Mouse (Mus musculus): ENCODE data around the gene Foxp1. TPM values are rescaled to one million over a fixed set of nuclear protein-coding genes. Genes with fewer than 3 reads are reported as not detected.

The Foxp1 gene
- polyA plus RNA-seq, 1 experiment from 2014 or later: 18.9 TPM

DNA sequence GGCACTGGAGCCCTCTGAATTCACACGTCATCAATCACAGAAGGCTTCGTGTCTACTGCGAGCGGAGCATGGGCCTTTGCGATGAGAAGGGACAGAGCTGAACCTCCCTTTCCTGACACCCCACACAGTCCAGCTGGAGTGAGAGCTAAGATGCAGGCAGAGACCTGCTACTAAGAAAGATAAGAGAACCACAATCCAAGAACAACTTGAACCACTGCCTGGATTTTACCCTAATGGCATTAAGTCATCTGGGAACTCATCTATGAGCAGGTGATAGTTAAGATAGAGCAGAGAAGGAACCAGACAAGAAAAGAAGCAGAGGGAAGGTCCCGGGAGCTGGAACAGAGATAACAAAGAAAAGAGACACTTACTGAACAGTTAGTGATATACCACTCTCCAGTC, 415.4 kb downstream of the Foxp1 start:
- 64% methylated on average over 6 of the region's 6 CpGs for WGBS (ENCODE audit: insufficient replicate concordance)
- H3K27me3 ChIP-seq (ENCODE audit: insufficient read depth, low read length): no peaks in the 10 kb centered on the region
- DNase-seq (no peak), ATAC-seq (peak; percentile 38; the same call in 1 of the 2 replicates)
- peaks cover 7% of the 10 kb centered on the region for H3K4me1 ChIP-seq (ENCODE audit: insufficient read depth)
- H3K4me3 ChIP-seq (ENCODE audit: low read depth, low read length): no peak overlapping the region
- no peak overlapping the region for H3K9ac ChIP-seq (replicated peaks)
- H3K27ac ChIP-seq (ENCODE audit: low read depth): no peak overlapping the region
- no peaks in the 10 kb centered on the region for H3K9me3 ChIP-seq (ENCODE audit: low read length)
- TF ChIP-seq EP300 (IDR thresholded peaks at IDR 0.05; ENCODE audit: low read depth) (no peak), CTCF (IDR thresholded peaks at IDR 0.05; ENCODE audit: low read depth) (no peak)
- H3K36me3 ChIP-seq (replicated peaks; ENCODE audit: insufficient read depth, low read length): no peaks in the 10 kb centered on the region
- H3K4me2 ChIP-seq (ENCODE audit: low read depth, low read length): no peak overlapping the region

DNA sequence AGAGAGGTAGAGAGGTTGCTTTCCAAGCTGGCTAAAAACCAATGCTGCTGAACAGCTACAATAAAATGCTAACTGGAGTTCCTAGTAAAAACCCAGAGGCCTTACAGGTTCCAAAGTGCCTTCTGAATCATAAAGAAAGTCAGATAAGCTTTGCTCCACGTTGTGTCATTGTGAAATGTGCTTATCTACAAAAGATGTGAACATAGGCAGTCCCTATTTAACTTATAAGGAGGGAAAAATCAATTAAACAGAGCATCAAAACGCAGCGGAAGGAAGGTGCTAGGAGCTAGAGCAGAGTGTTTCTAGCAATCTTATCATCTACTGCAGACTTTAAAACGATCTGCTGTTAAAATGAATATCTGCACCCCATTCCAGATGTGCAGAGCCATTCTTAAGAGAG, 416.5 kb downstream of the Foxp1 start:
- no peak overlapping the region for H3K27ac ChIP-seq (ENCODE audit: low read depth)
- no peak for TF ChIP-seq CTCF (IDR thresholded peaks at IDR 0.05; ENCODE audit: low read depth)
- 0 out of 2 replicates have a peak, but pooled peaks have one; percentile 28 for TF ChIP-seq EP300 (IDR thresholded peaks at IDR 0.05; ENCODE audit: low read depth)
- peaks cover 7% of the 10 kb centered on the region for H3K4me1 ChIP-seq (ENCODE audit: insufficient read depth)
- no peak overlapping the region for H3K9ac ChIP-seq (replicated peaks)
- DNase-seq: no peak
- 42% methylated on average over 4 of the region's 4 CpGs for WGBS (ENCODE audit: insufficient replicate concordance)
- ATAC-seq: no peak
- no peak overlapping the region for H3K4me2 ChIP-seq (ENCODE audit: low read depth, low read length)
- H3K36me3 ChIP-seq (replicated peaks; ENCODE audit: insufficient read depth, low read length): no peaks in the 10 kb centered on the region
- H3K9me3 ChIP-seq (ENCODE audit: low read length): no peaks in the 10 kb centered on the region
- no peak overlapping the region for H3K4me3 ChIP-seq (ENCODE audit: low read depth, low read length)
- no peaks in the 10 kb centered on the region for H3K27me3 ChIP-seq (ENCODE audit: insufficient read depth, low read length)

DNA sequence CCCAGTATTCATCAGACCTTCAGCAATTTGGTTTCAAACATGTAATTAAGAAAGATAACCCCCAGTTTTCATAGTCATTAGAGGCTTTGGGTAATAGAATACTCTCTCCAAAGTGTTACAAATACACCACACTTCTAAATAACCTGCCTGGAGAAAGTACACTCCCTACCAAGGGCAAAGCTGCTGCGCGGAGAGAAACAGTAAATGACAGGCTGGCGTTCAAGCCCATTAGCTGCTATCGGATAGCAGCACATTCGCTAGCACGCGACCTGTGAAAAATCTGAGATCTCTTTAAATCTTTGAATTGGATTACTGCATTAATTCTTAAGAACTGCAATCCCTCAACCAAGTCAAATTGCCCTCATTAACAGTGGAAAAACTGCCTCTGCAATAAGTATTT, 418.1 kb downstream of the Foxp1 start:
- Histone ChIP-seq H3K4me3 (ENCODE audit: low read depth, low read length) (no peak overlapping the region), H3K4me2 (ENCODE audit: low read depth, low read length) (no peak overlapping the region), H3K27me3 (ENCODE audit: insufficient read depth, low read length) (no peaks in the 10 kb centered on the region), H3K27ac (ENCODE audit: low read depth) (no peak overlapping the region), H3K36me3 (replicated peaks; ENCODE audit: insufficient read depth, low read length) (no peaks in the 10 kb centered on the region), H3K9me3 (ENCODE audit: low read length) (no peaks in the 10 kb centered on the region), H3K9ac (replicated peaks) (no peak overlapping the region), H3K4me1 (ENCODE audit: insufficient read depth) (peaks cover 10% of the 10 kb centered on the region)
- 90% methylated on average over 7 of the region's 7 CpGs for WGBS (ENCODE audit: insufficient replicate concordance)
- TF ChIP-seq EP300 (IDR thresholded peaks at IDR 0.05; ENCODE audit: low read depth): no peak
- no peak for TF ChIP-seq CTCF (IDR thresholded peaks at IDR 0.05; ENCODE audit: low read depth)
- ATAC-seq (no peak), DNase-seq (no peak)

DNA sequence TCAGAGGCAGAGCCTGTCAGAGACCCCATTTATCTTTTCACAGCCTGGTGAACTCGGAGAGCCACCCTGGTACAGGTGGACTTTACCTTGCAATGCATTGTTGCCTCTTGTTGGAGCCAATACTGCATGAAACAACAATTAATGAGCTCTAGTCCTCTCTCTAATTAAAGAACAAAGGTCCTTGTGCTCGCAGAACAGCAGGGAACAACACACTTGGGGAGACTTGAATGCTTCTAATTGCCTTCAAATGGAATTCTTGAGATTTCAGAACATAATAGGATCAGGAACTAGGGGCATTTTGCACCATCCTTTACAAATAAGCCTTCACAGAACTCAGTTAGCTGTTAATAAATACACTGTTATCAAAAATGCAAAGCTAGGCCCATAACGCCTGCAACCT, 418.6 kb downstream of the Foxp1 start:
- ATAC-seq (no peak), DNase-seq (no peak)
- WGBS (ENCODE audit: insufficient replicate concordance): 66% methylated on average over 3 of the region's 3 CpGs

GRCm38 (mm10) chr6:99101489-99101908, 421.0 kb downstream of the Foxp1 start:
- 46% methylated on average over 6 of the region's 6 CpGs for WGBS (ENCODE audit: insufficient replicate concordance)
- Histone ChIP-seq H3K4me1 (ENCODE audit: insufficient read depth) (peaks cover 19% of the 10 kb centered on the region), H3K27ac (ENCODE audit: low read depth) (peak overlapping the region; percentile 76), H3K9ac (replicated peaks) (no peak overlapping the region; the same call in 1 of the 2 replicates), H3K4me2 (ENCODE audit: low read depth, low read length) (peak overlapping the region; percentile 55), H3K36me3 (replicated peaks; ENCODE audit: insufficient read depth, low read length) (no peaks in the 10 kb centered on the region), H3K27me3 (ENCODE audit: insufficient read depth, low read length) (no peaks in the 10 kb centered on the region), H3K4me3 (ENCODE audit: low read depth, low read length) (no peak overlapping the region), H3K9me3 (ENCODE audit: low read length) (no peaks in the 10 kb centered on the region)
- peak; percentile 86 for ATAC-seq
- TF ChIP-seq CTCF (IDR thresholded peaks at IDR 0.05; ENCODE audit: low read depth): no peak
- no peak for TF ChIP-seq EP300 (IDR thresholded peaks at IDR 0.05; ENCODE audit: low read depth)
- DNase-seq: peak; percentile 28

More for the DNA sequence above, 418.6 kb downstream of the Foxp1 start:
- TF ChIP-seq EP300 (IDR thresholded peaks at IDR 0.05; ENCODE audit: low read depth) (no peak), CTCF (IDR thresholded peaks at IDR 0.05; ENCODE audit: low read depth) (no peak)
- Histone ChIP-seq H3K9me3 (ENCODE audit: low read length) (no peaks in the 10 kb centered on the region), H3K27me3 (ENCODE audit: insufficient read depth, low read length) (no peaks in the 10 kb centered on the region), H3K36me3 (replicated peaks; ENCODE audit: insufficient read depth, low read length) (no peaks in the 10 kb centered on the region), H3K4me2 (ENCODE audit: low read depth, low read length) (no peak overlapping the region), H3K9ac (replicated peaks) (no peak overlapping the region), H3K4me3 (ENCODE audit: low read depth, low read length) (no peak overlapping the region), H3K4me1 (ENCODE audit: insufficient read depth) (peaks cover 10% of the 10 kb centered on the region), H3K27ac (ENCODE audit: low read depth) (no peak overlapping the region)

DNA sequence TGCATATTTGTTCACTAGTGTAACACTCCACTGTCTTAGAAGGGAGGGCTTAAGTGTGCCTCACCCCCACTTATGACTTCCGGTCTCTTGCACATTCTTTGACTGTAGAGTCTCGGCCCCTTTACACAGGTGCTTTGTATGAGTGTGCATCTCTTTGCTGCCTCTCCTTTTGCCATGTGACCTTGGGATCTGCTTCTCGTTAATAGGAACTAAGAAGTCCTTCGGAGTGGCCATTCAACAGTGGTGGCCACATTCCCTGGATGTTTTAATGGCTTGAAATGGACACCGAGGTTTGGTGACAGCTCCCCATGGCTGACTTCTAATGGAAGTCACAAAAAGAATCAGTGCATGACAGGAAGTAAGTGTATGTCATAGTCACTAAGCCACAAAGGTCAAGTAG, 422.2 kb downstream of the Foxp1 start:
- Histone ChIP-seq H3K4me1 (ENCODE audit: insufficient read depth) (peaks cover 16% of the 10 kb centered on the region), H3K9me3 (ENCODE audit: low read length) (no peaks in the 10 kb centered on the region), H3K4me2 (ENCODE audit: low read depth, low read length) (no peak overlapping the region), H3K4me3 (ENCODE audit: low read depth, low read length) (no peak overlapping the region), H3K27me3 (ENCODE audit: insufficient read depth, low read length) (no peaks in the 10 kb centered on the region), H3K27ac (ENCODE audit: low read depth) (no peak overlapping the region), H3K9ac (replicated peaks) (no peak overlapping the region), H3K36me3 (replicated peaks; ENCODE audit: insufficient read depth, low read length) (no peaks in the 10 kb centered on the region)
- 76% methylated on average over 5 of the region's 5 CpGs for WGBS (ENCODE audit: insufficient replicate concordance)
- ATAC-seq: no peak
- no peak for TF ChIP-seq EP300 (IDR thresholded peaks at IDR 0.05; ENCODE audit: low read depth)
- no peak for DNase-seq

GRCm38 (mm10) chr6:99099781-99100180, 422.7 kb downstream of the Foxp1 start:
- H3K27ac ChIP-seq (ENCODE audit: low read depth): 0 out of 2 replicates have a peak overlapping the region, but pooled peaks have one; percentile 40
- no peaks in the 10 kb centered on the region for H3K27me3 ChIP-seq (ENCODE audit: insufficient read depth, low read length)
- peaks cover 19% of the 10 kb centered on the region for H3K4me1 ChIP-seq (ENCODE audit: insufficient read depth)
- no peak overlapping the region for H3K9ac ChIP-seq (replicated peaks)
- no peak for DNase-seq
- no peaks in the 10 kb centered on the region for H3K36me3 ChIP-seq (replicated peaks; ENCODE audit: insufficient read depth, low read length)
- ATAC-seq: no peak
- 60% methylated on average over 4 of the region's 4 CpGs for WGBS (ENCODE audit: insufficient replicate concordance)
- TF ChIP-seq CTCF (IDR thresholded peaks at IDR 0.05; ENCODE audit: low read depth) (no peak), EP300 (IDR thresholded peaks at IDR 0.05; ENCODE audit: low read depth) (no peak)
- no peak overlapping the region for H3K4me3 ChIP-seq (ENCODE audit: low read depth, low read length)
- no peak overlapping the region for H3K4me2 ChIP-seq (ENCODE audit: low read depth, low read length)
- H3K9me3 ChIP-seq (ENCODE audit: low read length): no peaks in the 10 kb centered on the region
